Mouse (Mus musculus) CH12.LX (cell line): ENCODE measurements around the gene Rpp25. TPM values are rescaled to one million over a fixed set of nuclear protein-coding genes. Genes with fewer than 3 reads are reported as not detected.

Source experiments
- DNase-seq: peaks from one replicate; pipeline ENCODE4 v3.0.0-alpha.2; 2013; ENCODE audit errors: extremely low read depth
- H3K27ac ChIP-seq: 2 replicates; pipeline ENCODE4 v1.5.1; 2012; ENCODE audit warnings: low read depth, mild to moderate bottlenecking, control low read depth, moderate library complexity; ENCODE audit not compliant: insufficient read depth
- H3K27me3 ChIP-seq: replicated peaks from 2 replicates; pipeline ENCODE3; 2012; ENCODE audit warnings: inconsistent platforms
- H3K36me3 ChIP-seq, 2 experiments: replicated peaks in 1 of 2; 2 replicates each; pipeline versions ENCODE3 to v1.6.1; 2012; ENCODE audit warnings: inconsistent platforms in 1 of 2, low read length in 1 of 2, mild to moderate bottlenecking in 1 of 2, mixed read lengths in 1 of 2, moderate library complexity in 1 of 2; ENCODE audit not compliant: control insufficient read depth in 1 of 2, insufficient read depth in 1 of 2
- H3K4me1 ChIP-seq, 2 experiments: 2 replicates each; pipeline ENCODE4 v1.6.1; 2012; ENCODE audit warnings: inconsistent platforms in 1 of 2, moderate library complexity in 1 of 2; ENCODE audit not compliant: insufficient read depth in 2 of 2, control insufficient read depth in 1 of 2
- H3K4me2 ChIP-seq: 2 replicates; pipeline ENCODE4 v1.6.1; 2012; ENCODE audit warnings: low read depth, mild to moderate bottlenecking, control low read depth; ENCODE audit not compliant: poor library complexity, insufficient read depth, severe bottlenecking
- H3K4me3 ChIP-seq, 3 experiments: fragments of 150-350 bp in 1 of 3; sonication (generic) in 1 of 3; replicated peaks in 1 of 3; 2 replicates each; pipeline versions ENCODE3 to v1.5.1; 2011 to 2012; ENCODE audit warnings: low read depth in 2 of 3, low read length in 2 of 3, mild to moderate bottlenecking in 2 of 3, moderate library complexity in 2 of 3, control low read depth in 1 of 3, improper control_type of control experiment in 1 of 3, inconsistent platforms in 1 of 3, mixed read lengths in 1 of 3; ENCODE audit not compliant: poor library complexity in 1 of 3
- H3K79me2 ChIP-seq: replicated peaks from 2 replicates; pipeline ENCODE4 v1.6.1; 2012; ENCODE audit warnings: mild to moderate bottlenecking, moderate library complexity; ENCODE audit not compliant: control insufficient read depth, poor library complexity, insufficient read depth, severe bottlenecking; ENCODE audit errors: extremely low read depth
- H3K9ac ChIP-seq: 2 replicates; pipeline ENCODE4 v1.6.1; 2012; ENCODE audit warnings: low read depth, mild to moderate bottlenecking, control low read depth, moderate library complexity; ENCODE audit not compliant: insufficient read depth
- H3K9me3 ChIP-seq: replicated peaks from 2 replicates; pipeline ENCODE3; 2012; ENCODE audit warnings: low read length, inconsistent platforms, mixed read lengths
- BHLHE40 ChIP-seq: IDR thresholded peaks from 2 replicates; pipeline ENCODE4 v1.6.1; 2011; ENCODE audit warnings: mild to moderate bottlenecking, low read depth, low read length, improper control_type of control experiment
- CHD1 ChIP-seq: IDR thresholded peaks from 2 replicates; pipeline ENCODE4 v1.6.1; 2012; ENCODE audit warnings: low read depth, low read length, improper control_type of control experiment, inconsistent platforms
- CHD2 ChIP-seq: IDR thresholded peaks from 2 replicates; pipeline ENCODE4 v1.6.1; 2011; ENCODE audit warnings: low read length, improper control_type of control experiment
- CTCF ChIP-seq, 2 experiments: IDR thresholded peaks in 1 of 2; conservative IDR thresholded peaks in 1 of 2; 2 replicates each; pipeline ENCODE4 v1.5.1; 2011 to 2012; ENCODE audit warnings: low read depth in 2 of 2, low read length in 2 of 2, improper control_type of control experiment in 1 of 2, inconsistent platforms in 1 of 2, mild to moderate bottlenecking in 1 of 2, moderate library complexity in 1 of 2
- E2F4 ChIP-seq: IDR thresholded peaks from 2 replicates; pipeline ENCODE4 v1.6.1; 2011; ENCODE audit warnings: low read depth, low read length, improper control_type of control experiment; ENCODE audit not compliant: insufficient replicate concordance
- ELF1 ChIP-seq: IDR thresholded peaks from 2 replicates; pipeline ENCODE4 v1.6.1; 2014; ENCODE audit warnings: low read depth, mild to moderate bottlenecking, inconsistent platforms, low read length, improper control_type of control experiment
- EP300 ChIP-seq: IDR thresholded peaks from 2 replicates; pipeline ENCODE4 v1.6.1; 2011; ENCODE audit warnings: low read length, improper control_type of control experiment
- ETS1 ChIP-seq: conservative IDR thresholded peaks from 2 replicates; pipeline ENCODE4 v1.6.1; 2012; ENCODE audit warnings: low read depth, mild to moderate bottlenecking, inconsistent platforms, low read length, improper control_type of control experiment, moderate library complexity
- GABPA ChIP-seq: IDR thresholded peaks from 2 replicates; pipeline ENCODE4 v1.6.1; 2012; ENCODE audit warnings: low read depth, low read length, improper control_type of control experiment, inconsistent platforms; ENCODE audit not compliant: insufficient replicate concordance
- HCFC1 ChIP-seq: IDR thresholded peaks from 2 replicates; pipeline ENCODE4 v1.6.1; 2012; ENCODE audit warnings: low read depth, mild to moderate bottlenecking, inconsistent platforms, low read length, improper control_type of control experiment
- IRF4 ChIP-seq: IDR thresholded peaks from 2 replicates; pipeline ENCODE4 v1.6.1; 2014; ENCODE audit warnings: low read depth, mild to moderate bottlenecking, inconsistent platforms, low read length, improper control_type of control experiment
- JUN ChIP-seq: IDR thresholded peaks from 2 replicates; pipeline ENCODE4 v1.6.1; 2011; ENCODE audit warnings: low read depth, mild to moderate bottlenecking, low read length, improper control_type of control experiment, moderate library complexity; ENCODE audit not compliant: insufficient read depth
- MAFK ChIP-seq: IDR thresholded peaks from 2 replicates; pipeline ENCODE4 v1.6.1; 2011; ENCODE audit warnings: low read length, improper control_type of control experiment; ENCODE audit not compliant: insufficient replicate concordance
- MAZ ChIP-seq: IDR thresholded peaks from 2 replicates; pipeline ENCODE4 v1.6.1; 2012; ENCODE audit warnings: low read depth, mild to moderate bottlenecking, inconsistent platforms, low read length, improper control_type of control experiment, moderate library complexity
- MEF2A ChIP-seq: IDR thresholded peaks from 2 replicates; pipeline ENCODE4 v1.6.1; 2014; ENCODE audit warnings: low read depth, mild to moderate bottlenecking, inconsistent platforms, low read length, improper control_type of control experiment, borderline replicate concordance
- MYC ChIP-seq: IDR thresholded peaks from 2 replicates; pipeline ENCODE4 v1.6.1; 2011; ENCODE audit warnings: low read depth, mild to moderate bottlenecking, improper control_type of control experiment, low read length
- NELFE ChIP-seq: IDR thresholded peaks from 2 replicates; pipeline ENCODE4 v1.6.1; 2011; ENCODE audit warnings: low read depth, low read length, improper control_type of control experiment
- NRF1 ChIP-seq: IDR thresholded peaks from 2 replicates; pipeline ENCODE4 v1.6.1; 2014; ENCODE audit warnings: low read depth, mild to moderate bottlenecking, inconsistent platforms, low read length, improper control_type of control experiment, moderate library complexity
- PAX5 ChIP-seq: IDR thresholded peaks from 2 replicates; pipeline ENCODE4 v1.6.1; 2012; ENCODE audit warnings: low read length, inconsistent platforms, mixed read lengths
- POLR2A ChIP-seq: IDR thresholded peaks from 2 replicates; pipeline ENCODE4 v1.6.1; 2011; ENCODE audit warnings: low read depth, mild to moderate bottlenecking, improper control_type of control experiment, low read length
- POLR2AphosphoS2 ChIP-seq: IDR thresholded peaks from 2 replicates; pipeline ENCODE4 v1.6.1; 2011; ENCODE audit warnings: low read depth, low read length, improper control_type of control experiment
- RAD21 ChIP-seq: IDR thresholded peaks from 2 replicates; pipeline ENCODE4 v1.6.1; 2011; ENCODE audit warnings: low read depth, mild to moderate bottlenecking, low read length, improper control_type of control experiment, moderate library complexity
- RCOR1 ChIP-seq: conservative IDR thresholded peaks from 2 replicates; pipeline ENCODE4 v1.6.1; 2012; ENCODE audit warnings: low read depth, mild to moderate bottlenecking, inconsistent platforms, low read length, improper control_type of control experiment
- SIN3A ChIP-seq: IDR thresholded peaks from 2 replicates; pipeline ENCODE4 v1.6.1; 2012; ENCODE audit warnings: low read length, improper control_type of control experiment, inconsistent platforms
- SMC3 ChIP-seq: IDR thresholded peaks from 2 replicates; pipeline ENCODE4 v1.6.1; 2011; ENCODE audit warnings: low read depth, low read length, improper control_type of control experiment
- TBP ChIP-seq: conservative IDR thresholded peaks from 2 replicates; pipeline ENCODE4 v1.6.1; 2011; ENCODE audit warnings: low read depth, low read length, improper control_type of control experiment
- TCF12 ChIP-seq: IDR thresholded peaks from 2 replicates; pipeline ENCODE4 v1.6.1; 2014; ENCODE audit warnings: low read depth, mild to moderate bottlenecking, inconsistent platforms, low read length, improper control_type of control experiment
- ZKSCAN1 ChIP-seq: IDR thresholded peaks from 2 replicates; pipeline ENCODE4 v1.6.1; 2012; ENCODE audit warnings: low read depth, inconsistent platforms, low read length, improper control_type of control experiment, borderline replicate concordance
- ZMIZ1 ChIP-seq: IDR thresholded peaks from 2 replicates; pipeline ENCODE4 v1.6.1; 2012; ENCODE audit warnings: low read depth, mild to moderate bottlenecking, inconsistent platforms, low read length, improper control_type of control experiment
- dilution Hi-C: fragments of 300-500 bp; cut with MboI; formaldehyde crosslinking; loops from 2 replicates; pipeline ENCODE4 v1.14.3; 2020; ENCODE audit warnings: low sequenced_read_pairs; ENCODE audit not compliant: extremely low pct_unique_long_range_greater_than_20kb, extremely low pct_ligation_motif_present
- in situ Hi-C: fragments of 300-500 bp; cut with MboI; formaldehyde crosslinking; loops from 3 replicates; pipeline ENCODE4 v1.14.3; 2019; ENCODE audit warnings: low sequenced_read_pairs, low pct_ligation_motif_present, low pct_unique_long_range_greater_than_20kb, mixed read lengths
- polyA plus RNA-seq: library from polyadenylated mRNA; unstranded; fragments of >175 nt; gene quantifications from 2 replicates; pipeline ENCODE4 v1.2.1, GENCODE M21; 2012; ENCODE audit warnings: low read depth; ENCODE audit not compliant: insufficient read length
- total RNA-seq, 2 experiments: library from RNA; depleted of rRNA; stranded (reverse); fragments of 300-350 nt in 1 of 2; fragments of >200 nt in 1 of 2; gene quantifications; 2 replicates each; pipeline ENCODE4 v1.2.3; 2012 to 2014

The Rpp25 gene
- total and polyA plus RNA-seq, 3 experiments, result 0.21 TPM; not detected in 2

DNA sequence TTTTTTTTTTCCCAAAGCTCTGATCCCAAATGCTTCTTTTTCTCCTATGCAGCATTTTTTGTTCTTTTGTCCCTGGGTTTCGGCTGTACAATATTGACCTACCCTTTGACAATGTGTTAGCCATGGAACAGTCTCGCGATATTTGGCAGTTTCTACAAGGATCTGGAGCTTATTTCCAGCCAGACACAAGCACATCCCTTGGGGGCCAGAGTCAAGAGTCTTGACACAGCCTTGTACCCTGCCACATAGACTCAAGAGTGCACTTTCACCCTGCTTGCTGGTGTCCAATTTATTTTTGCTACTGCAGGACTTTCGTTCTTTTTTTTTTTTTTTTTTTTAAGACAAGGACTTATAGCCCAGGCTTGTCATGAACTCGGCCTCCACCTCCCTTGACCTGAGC, 32.5 kb downstream of the Rpp25 start:
- in situ Hi-C loops (no loop called here), dilution Hi-C loops (no loop called here)
- no peak overlapping the region for H3K27ac ChIP-seq
- H3K36me3 ChIP-seq, result peaks cover 37 to 66% of the 10 kb centered on the region in 2 experiments
- peak overlapping the region; percentile 55; the same call in 1 of the 2 replicates for H3K9ac ChIP-seq
- no peak for DNase-seq
- H3K79me2 ChIP-seq, result peaks cover 10% of the 10 kb centered on the region
- no peaks in the 10 kb centered on the region for H3K27me3 ChIP-seq
- H3K9me3 ChIP-seq, result no peaks in the 10 kb centered on the region
- H3K4me3 ChIP-seq, result peak overlapping the region; percentile 82 to 95 (median 90)
- H3K4me2 ChIP-seq, result no peak overlapping the region
- H3K4me1 ChIP-seq, result peaks cover 7 to 22% of the 10 kb centered on the region in 2 experiments
- TF ChIP-seq POLR2A (no peak), MYC (no peak), IRF4 (no peak), TBP (no peak), SMC3 (no peak), MAFK (no peak), RCOR1 (no peak), E2F4 (no peak), GABPA (no peak), SIN3A (no peak)
- TF ChIP-seq, all 38 proteins: peak for 0

DNA sequence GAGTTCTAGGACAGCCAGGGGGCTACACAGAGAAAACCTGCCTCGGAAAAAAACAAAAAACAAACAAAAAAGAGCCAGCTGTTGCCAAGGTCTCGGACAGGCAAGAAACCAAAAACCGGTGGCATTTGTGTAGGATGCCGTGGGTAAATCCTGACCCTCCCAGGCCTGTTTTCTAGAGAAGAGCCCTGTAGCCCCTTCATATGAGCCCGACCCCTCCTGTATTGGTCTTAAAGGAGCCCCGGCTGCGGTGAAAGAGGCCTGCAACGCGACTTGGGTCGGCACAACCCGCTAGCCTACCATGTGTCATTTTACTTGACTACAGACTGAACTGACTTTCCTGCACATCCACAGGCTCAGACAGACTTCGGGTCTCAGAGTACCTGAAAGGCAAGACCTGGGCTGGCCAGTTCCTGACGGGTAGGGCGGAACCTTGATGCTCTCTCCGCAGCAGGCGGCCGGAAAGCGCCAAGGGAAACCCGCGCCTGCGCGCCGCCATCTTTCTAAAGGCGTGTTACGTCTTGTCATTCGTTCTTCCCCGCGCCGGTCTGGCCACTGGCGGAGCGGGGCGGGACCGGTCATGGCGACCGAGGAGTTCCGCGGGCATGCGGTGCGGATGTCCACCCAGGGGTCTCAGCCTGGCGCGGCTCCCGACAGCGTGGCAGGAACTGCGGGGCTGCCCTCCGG, 33.4 kb downstream of the Rpp25 start, which contains the start of gene Fam219b:
TSS of gene Fam219b (plus strand) at position 485 of the 684 bp plus-strand sequence.
- Histone ChIP-seq H3K79me2 (peaks cover 10% of the 10 kb centered on the region), H3K4me1 (peaks cover 7 to 24% of the 10 kb centered on the region in 2 experiments), H3K9ac (peak within 1 kb of the TSS; percentile 79), H3K4me2 (peak within 1 kb of the TSS; percentile 90), H3K9me3 (no peaks in the 10 kb centered on the region), H3K4me3 (peak within 1 kb of the TSS; percentile 82 to 95 (median 90)), H3K27ac (peak within 1 kb of the TSS; percentile 26; the same call in 1 of the 2 replicates), H3K36me3 (peaks cover 34 to 64% of the 10 kb centered on the region in 2 experiments), H3K27me3 (no peaks in the 10 kb centered on the region)
- peak; percentile 85 for DNase-seq
- in situ Hi-C loops (no loop called here), dilution Hi-C loops (no loop called here)
- TF ChIP-seq PAX5 (no peak), ZKSCAN1 (no peak), IRF4 (peak; percentile 65), RAD21 (no peak), GABPA (no peak; the same call in 1 of the 2 replicates), SMC3 (no peak), RCOR1 (no peak), NELFE (peak; percentile 68), CHD1 (no peak), JUN (no peak), MAFK (no peak), HCFC1 (peak; percentile 91), CHD2 (no peak; the same call in 1 of the 2 replicates), MYC (peak; percentile 65; the same call in 1 of the 2 replicates), POLR2A (peak; percentile 86), E2F4 (0 out of 2 replicates have a peak, but pooled peaks have one; percentile 53), CTCF (conservative IDR thresholded peaks at IDR 0.05 in 1 of 2, IDR thresholded peaks at IDR 0.05 in 1 of 2; ENCODE audit: low read depth in 2 of 2, low read length in 2 of 2) (no peak), MEF2A (peak; percentile 62; the same call in 1 of the 2 replicates), ETS1 (no peak), TBP (peak; percentile 61), NRF1 (peak; percentile 93), MAZ (0 out of 2 replicates have a peak, but pooled peaks have one; percentile 28), ZMIZ1 (peak; percentile 76; the same call in 1 of the 2 replicates), ELF1 (peak; percentile 78), TCF12 (peak; percentile 87), EP300 (no peak), SIN3A (peak; percentile 84; the same call in 1 of the 2 replicates), POLR2AphosphoS2 (peak; percentile 89), BHLHE40 (no peak)
